Mouse (Mus musculus) layer of hippocampus, postnatal 25 days (tissue): ENCODE measurements around the gene Sel1l2. TPM values are rescaled to one million over a fixed set of nuclear protein-coding genes. Genes with fewer than 3 reads are reported as not detected.
A peak's percentile ranks its signal among the peaks of the same experiment; 100 is the strongest.

Source experiments
- DNase-seq, 2 experiments: peaks; one replicate each; pipeline ENCODE4 v3.0.0; 2022; ENCODE audit warnings: mixed read lengths in 2 of 2, low spot score in 1 of 2; ENCODE audit errors: extremely low spot score in 1 of 2
- total RNA-seq, 2 experiments: library from RNA; stranded (reverse); gene quantifications; 2 replicates each; pipeline ENCODE4 v1.2.3; 2021

Sel1l2 gene
- total RNA-seq: not detected

GRCm38 (mm10) chr2:140389525-140389924 is at the start of gene Sel1l2:
TSS of gene Sel1l2 (minus strand) at chr2:140389706.
- DNase-seq: no peak

- no peak for DNase-seq
These were observed 49.6 kb upstream of the Sel1l2 start for GRCm38 (mm10) chr2:140439081-140439480.

DNA sequence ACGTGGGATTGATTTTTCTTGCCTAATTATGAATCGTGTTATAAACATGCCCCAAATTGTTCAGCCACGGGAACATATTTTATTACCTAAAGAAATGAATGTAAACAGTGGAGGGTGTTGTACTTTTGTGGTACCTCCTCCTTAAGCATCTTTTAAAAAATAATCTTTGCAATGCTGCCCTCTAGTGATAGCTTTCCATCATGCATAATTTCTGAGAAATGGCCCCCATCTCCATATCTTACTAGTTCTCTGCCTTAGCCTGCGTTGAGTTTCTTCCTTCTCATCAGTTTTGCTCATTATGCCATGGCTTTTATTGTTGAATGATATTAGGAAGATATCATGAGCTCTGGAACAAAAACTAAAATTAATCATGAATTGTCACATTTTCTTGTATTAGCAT is 37.8 kb upstream of the Sel1l2 start:
- peak in 1 of 2 experiments; percentile 8 for DNase-seq

DNA sequence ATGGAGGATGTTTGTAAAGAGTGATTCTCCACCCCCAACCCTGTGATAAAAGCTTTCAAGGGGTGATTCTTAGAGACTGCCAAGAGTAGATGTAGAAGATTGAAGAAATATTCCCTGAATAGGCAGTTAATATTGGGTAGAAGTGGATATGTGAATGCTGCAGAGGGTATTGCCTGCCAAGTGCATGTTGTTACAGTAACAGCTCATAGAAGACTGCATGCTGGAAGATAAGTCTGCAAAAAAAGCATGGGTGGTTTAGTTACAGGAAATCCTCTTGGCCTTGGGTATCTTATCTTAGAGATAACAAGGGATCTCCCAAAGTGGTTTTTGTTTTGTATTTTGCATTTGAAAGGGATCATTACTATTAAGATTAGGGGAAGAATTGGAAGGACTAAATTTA is 36.3 kb upstream of the Sel1l2 start:
- DNase-seq: no peak

- peak; percentile 7 to 26 for DNase-seq
These were observed 6.3 kb upstream of the Sel1l2 start for GRCm38 (mm10) chr2:140395744-140396231.

- DNase-seq: peak; percentile 95 to 96
These were observed 5.7 kb upstream of the Sel1l2 start, which contains the start of gene Macrod2 for GRCm38 (mm10) chr2:140395179-140395578. TSS of gene Macrod2 (plus strand) at chr2:140395309.

DNA sequence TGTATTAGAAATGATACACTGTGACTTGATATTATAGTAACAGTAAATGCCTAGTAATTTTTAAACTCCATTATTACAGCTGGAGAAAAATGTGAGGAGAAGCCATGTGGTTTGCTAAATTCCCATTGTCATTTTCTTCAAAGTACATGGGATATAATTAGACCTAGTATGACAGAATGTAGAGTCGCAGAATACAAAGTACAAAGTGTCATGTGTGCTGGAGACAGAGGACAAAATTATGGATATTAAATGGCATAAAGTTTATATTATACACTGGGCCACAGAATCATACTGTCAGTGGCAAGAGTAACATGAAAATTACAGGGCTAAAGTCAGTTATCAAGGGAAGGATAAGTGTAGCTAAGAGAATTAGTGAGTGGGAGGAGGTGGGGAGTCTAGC is 24.7 kb downstream of the Sel1l2 start:
- no peak for DNase-seq

DNA sequence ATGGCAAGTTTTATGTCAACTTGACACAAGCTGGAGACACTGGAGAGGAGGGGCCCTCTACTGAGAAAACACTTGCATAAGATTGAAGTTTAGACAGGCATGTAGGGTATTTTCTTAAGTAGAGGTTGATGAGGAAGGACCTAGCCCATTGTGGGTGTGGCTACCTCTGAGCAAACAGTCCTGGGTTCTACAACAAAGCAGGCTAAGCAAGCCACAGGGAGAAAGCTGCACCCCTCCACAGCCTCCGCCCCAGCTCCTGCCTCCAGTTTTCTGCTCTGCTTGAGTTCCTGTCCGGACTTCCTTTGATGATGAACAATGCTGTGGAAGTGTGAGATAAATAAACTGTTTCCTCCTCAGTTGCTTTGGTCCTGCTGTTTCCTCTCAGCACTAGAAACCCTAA is 29.6 kb downstream of the Sel1l2 start:
- no peak for DNase-seq

DNA sequence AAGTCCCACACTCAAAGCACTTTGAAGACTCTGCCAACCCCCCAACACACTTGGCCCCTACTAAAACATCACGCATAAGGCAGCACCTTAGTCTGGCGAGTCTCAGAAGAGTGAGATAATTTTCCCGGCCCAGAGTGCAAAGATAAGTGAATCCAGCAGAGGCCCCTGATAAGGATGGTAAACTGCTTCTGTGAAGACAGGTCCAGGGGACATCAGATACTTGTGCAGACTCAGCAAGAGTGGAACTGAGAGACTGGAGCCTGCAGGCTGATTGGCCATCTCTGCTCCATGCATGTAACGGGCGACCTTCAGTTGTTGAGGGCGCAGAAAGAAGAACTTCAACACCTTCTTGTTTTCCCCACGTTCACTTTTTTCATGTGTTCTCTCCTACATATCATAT is 47.1 kb downstream of the Sel1l2 start:
- DNase-seq: no peak

DNA sequence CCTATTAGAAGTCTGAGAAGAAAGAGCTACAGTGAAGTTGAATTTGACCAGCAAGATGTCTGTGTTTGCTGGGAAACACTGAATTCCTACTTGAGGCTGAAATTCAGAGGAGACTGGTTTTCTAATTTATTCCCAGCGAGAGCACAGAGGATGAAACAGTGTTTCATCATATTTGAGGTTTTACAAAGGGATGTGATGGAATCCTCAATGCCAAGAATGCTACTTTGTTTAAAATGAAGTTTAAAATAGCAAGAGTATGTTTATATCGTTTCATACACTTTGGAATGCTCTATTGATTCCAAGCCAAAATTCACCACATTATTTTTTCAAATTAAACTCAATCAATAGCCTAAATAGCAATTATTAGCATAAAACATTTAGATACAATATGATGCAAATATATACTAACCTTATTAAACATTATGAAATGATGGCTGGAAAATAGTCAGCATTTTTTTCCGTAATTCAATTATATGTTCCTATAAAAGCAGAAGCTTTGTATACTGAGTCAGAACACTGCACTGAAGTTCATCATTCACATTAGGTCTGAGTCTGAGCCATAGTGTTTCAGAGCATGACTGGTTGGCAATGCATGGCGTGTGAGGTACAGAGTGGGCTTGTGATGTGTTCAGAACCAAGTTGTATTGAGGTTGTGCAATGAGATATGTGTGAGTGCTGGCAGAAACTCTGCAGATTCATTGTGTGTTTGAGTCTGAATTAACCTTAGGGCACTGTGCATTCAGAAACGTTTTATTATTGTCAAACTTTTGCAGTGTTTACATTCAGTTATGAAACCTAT is 58.8 kb downstream of the Sel1l2 start:
- no peak for DNase-seq

DNA sequence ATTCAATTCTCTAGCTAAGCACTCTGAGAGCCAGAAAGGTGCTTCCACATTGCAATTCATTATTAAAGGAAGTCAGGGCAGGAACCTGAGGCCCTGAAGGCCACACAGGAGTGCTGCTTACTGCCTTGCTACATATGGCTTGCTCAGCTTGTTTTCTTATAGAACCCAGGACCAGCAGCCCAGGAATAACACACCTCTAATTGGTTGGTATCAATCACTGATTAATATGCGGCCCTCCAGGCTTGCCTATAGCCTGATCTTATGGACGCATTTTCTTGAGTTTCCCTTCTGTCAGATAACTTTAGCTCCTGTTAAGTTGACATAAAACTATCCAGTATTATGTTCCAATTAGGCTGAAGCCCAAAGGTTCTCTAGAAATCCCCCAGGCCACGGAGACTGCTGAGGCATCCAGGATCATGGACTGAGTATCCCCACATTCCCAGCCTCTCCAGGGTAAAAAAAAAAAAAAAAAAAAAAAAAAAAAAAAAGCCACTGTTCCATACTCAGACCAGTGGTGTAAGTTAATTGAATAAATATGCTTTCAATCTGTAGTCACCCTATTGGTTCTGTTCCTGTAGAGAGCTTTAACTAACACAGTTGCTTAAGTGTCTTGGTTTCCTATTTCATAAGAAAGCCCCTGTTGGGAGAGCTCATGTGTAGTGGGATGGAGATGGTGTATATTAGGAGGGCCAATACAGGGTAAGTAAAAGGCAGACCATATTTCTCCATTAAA is 86.4 kb downstream of the Sel1l2 start:
- no peak for DNase-seq

DNA sequence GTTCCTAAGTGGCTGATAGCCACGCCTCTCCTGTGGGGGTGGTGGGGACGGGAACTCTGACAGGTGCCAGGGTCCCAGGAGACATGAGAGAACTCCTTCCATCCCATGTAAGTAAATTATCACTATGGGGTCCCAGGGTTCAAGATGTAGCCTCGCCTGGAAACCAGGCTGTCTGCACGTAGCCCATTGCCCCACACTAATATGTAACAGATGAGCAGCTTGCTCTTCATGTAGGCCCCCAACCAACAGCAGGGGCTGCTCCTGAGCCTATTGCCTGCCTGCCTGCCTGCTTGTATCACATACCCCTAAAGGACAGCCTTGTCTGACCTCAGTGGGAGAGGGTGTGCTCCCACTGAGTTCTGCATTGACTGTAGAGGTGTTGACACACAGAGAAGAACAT is 92.4 kb downstream of the Sel1l2 start:
- no peak for DNase-seq

DNA sequence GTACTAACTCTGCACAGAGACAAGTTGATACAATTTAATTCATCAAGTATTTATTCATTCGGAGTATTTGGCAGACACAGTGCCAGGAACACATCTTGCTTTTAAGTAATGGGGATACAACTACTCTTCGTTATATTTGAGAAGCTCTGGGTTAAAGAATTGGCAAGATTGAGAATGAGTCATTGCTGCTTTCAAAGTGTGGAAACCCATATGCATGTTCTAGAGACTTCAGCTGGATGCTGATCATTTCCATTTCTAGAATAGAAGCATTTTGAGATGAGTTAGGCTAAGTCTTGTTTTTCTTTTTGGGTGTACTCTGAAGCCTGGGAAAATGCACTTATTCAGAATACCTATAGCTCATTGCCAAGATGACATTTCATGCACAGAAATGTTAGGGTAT is 95.7 kb downstream of the Sel1l2 start:
- DNase-seq: no peak

GRCm38 (mm10) chr2:140280808-140281207 is 108.7 kb downstream of the Sel1l2 start:
- no peak for DNase-seq

GRCm38 (mm10) chr2:140255595-140256141 is 133.8 kb downstream of the Sel1l2 start:
- no peak for DNase-seq

DNA sequence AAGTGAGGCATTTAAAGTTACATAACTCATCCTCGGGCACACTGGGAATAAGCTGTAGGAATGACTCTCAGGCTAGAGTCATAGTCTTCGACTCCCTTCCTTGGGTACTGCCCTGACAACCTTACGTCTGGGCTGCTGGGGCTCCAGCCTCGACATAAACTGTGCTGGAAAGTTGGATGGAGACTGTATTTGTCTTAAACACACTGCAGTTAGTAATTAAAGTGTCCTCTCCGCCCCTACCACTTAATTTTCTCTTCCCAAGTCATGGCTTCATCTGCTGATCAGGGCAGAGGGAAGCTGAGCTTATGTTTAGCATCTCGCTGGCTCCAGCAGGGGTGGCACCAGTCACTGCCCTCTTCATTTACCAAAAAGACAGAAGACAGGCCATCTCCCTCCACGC is 135.2 kb downstream of the Sel1l2 start:
- DNase-seq: no peak

DNA sequence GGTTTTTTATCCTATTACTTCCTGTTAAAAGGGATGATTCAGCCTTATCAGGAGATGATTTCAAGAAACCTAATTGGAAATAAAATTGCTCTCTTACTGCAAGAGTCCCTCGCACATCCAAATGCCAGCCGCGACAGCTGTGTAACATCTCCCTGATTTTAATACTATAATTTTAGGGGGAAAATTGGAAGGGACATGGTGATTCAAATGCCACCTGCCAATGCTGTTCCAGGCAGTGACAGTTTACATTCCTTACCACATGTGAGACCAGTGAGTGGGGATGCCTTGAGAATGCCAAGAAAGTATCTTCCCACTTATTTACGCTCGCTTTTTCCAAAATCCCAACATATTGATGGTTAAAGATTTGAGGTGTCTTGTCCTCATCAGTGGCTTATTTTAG is 146.4 kb downstream of the Sel1l2 start:
- no peak for DNase-seq

DNA sequence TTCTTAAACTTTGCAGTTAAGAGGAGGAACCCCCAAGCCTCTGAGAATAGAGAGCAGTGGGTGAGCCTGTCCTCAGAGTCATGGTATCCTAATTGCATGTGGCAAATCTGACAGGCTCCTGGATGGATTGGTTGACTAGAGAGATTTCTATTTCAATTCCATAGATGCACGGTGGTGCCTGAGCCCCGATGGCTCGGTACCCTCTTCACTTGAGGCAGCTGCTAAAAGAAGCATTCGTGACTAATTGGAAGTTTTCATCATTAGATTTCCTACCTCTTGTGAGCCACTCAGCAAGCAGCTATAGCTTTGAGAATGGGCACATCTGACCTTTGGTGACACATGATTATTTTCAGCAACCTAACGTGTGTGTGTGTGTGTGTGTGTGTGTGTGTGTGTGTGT is 147.1 kb downstream of the Sel1l2 start:
- no peak for DNase-seq

GRCm38 (mm10) chr2:140237245-140237644 is 152.3 kb downstream of the Sel1l2 start:
- DNase-seq: no peak

GRCm38 (mm10) chr2:140230295-140230694 is 159.2 kb downstream of the Sel1l2 start:
- DNase-seq: no peak

GRCm38 (mm10) chr2:140220325-140220724 is 169.2 kb downstream of the Sel1l2 start:
- no peak for DNase-seq
